Mouse (Mus musculus): ENCODE measurements around the gene Prlh.

Prlh gene

DNA sequence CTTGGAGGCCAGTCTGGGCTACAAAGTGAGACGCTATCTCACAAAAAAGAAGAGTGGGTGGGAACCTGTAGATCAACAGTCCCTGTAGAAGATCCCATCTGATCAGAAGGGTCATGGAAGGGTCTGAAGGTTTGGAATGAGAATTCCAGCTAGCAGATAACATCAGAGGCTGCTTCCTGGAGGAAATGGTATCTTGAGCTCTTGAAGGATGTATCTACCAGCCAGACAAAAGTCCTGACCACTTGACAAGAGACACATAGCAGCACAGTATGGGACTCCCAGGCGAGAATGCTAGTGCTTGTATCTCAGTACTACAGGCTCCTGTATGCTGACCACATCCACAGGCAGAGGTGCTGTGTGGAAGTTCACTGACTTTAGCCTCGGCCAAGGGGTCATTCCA lies 48.2 kb downstream of the Prlh start:
- DNase-seq (ENCODE audit: low read depth, low spot score): no peak

DNA sequence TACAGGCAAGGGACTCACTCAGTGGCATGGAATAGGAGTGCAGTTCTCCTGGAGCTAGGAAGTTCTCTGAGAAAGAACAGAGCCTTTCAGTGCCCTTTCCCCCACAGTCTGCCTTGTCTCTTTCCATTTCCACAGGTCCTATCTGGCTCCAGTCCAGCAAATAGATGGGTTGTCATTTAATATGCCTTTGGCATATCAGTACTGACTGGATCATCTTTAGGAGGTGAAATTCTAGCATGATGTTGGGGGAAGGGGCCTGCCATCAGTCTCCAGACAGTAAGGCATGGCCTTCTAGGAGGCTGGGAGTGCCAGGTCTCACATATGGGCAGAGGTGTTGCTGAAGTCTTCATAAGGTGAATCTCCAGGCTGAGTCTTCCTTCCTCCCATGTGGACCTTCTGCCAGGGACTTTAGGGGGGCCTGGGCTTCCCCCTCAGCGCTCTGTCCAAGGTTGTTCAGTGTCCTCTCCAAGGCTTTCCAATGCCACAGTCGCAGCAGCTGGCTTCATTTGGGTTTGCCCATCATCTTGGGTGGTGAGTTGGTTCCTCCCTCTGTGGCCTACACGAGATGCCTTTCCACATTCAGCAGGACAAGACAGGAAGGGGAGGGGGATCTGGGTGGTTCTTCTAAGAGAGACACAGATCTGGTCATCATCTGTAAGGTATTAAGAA lies 49.1 kb downstream of the Prlh start:
- DNase-seq (ENCODE audit: low read depth, low spot score): no peak

DNA sequence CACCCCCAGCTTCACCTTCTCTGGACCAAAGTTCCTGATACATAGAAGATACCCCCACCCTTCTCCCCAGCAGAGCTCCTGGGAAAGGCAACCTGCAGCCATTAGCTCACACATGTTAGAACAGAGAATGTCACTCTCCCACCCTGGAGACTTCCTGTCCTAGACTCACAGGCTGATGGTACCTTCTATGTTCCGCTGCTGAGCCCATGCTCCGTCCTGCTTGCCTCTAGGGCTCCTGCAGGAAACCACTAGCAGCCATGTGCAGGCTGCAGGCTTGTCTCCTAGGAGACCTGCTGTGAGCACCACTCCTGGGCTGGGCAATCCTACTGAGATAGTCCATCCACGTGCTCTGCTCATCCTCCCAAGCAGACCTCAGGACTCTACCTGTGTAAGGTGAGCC lies 49.7 kb downstream of the Prlh start:
- DNase-seq (ENCODE audit: low read depth, low spot score): no peak
